Mouse (Mus musculus): ENCODE measurements at regions not wholly inside any gene's neighbourhood (a gene's known extent, or its start where the extent isn't known, plus 50 kb on each side); places are given as distances from the start of the nearest gene placed in this dataset.

DNA sequence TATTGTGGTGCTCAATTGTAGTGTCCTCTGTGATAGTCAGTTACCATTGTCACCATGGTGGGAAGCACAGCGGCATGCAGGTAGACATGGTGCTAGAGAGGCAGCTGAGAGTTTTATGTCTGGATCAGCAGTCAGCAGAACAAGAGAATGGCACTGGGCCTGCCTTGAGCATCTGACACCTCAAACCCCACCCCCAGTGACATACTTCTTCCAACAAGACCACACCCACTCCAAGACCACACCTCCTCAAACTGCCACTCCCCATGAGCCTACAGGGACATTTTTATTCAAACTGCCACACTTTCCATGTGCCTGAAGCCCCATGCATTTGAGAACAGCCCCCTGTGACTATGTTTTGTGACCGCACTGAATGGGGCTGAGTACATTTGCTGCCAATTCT is 98.8 kb upstream of the Ralgapa2 start:
- TF ChIP-seq EP300 (IDR thresholded peaks at IDR 0.05; ENCODE audit: low read depth) (no peak), CTCF (IDR thresholded peaks at IDR 0.05; ENCODE audit: low read depth) (no peak)

Data from liver, embryonic 14.5 days (tissue).